Mouse (Mus musculus) myocyte (in vitro differentiated cells): Measurements from ENCODE around the gene Tas1r2. TPM values are rescaled to one million over a fixed set of nuclear protein-coding genes. Genes with fewer than 3 reads are reported as not detected.

ENCODE experiments used
- H3K27me3 ChIP-seq: one replicate; pipeline ENCODE4 v1.6.1; 2011; ENCODE audit not compliant: control insufficient read depth, insufficient read depth, insufficient read length
- H3K36me3 ChIP-seq: one replicate; pipeline ENCODE4 v1.6.1; 2011; ENCODE audit not compliant: control insufficient read depth, insufficient read depth
- H3K4me2 ChIP-seq: one replicate; pipeline ENCODE4 v1.6.1; 2011; ENCODE audit warnings: low read depth, control low read depth
- H3K4me3 ChIP-seq: one replicate; pipeline ENCODE4 v1.5.1; 2011; ENCODE audit warnings: mild to moderate bottlenecking, control low read depth, moderate library complexity
- H3K79me2 ChIP-seq: one replicate; pipeline ENCODE4 v1.6.1; 2011; ENCODE audit not compliant: control insufficient read depth, insufficient read depth
- H3ac ChIP-seq: one replicate; pipeline ENCODE4 v1.6.1; 2011; ENCODE audit not compliant: control insufficient read depth, insufficient read length
- CEBPB ChIP-seq: IDR thresholded peaks from 2 replicates; pipeline ENCODE4 v1.6.1; 2011; ENCODE audit warnings: mild to moderate bottlenecking, moderate library complexity; ENCODE audit not compliant: poor library complexity, insufficient read depth, severe bottlenecking
- E2F4 ChIP-seq: IDR thresholded peaks from one replicate; pipeline ENCODE4 v1.6.1; 2011; ENCODE audit warnings: mild to moderate bottlenecking, control low read depth, moderate library complexity; ENCODE audit not compliant: insufficient read depth
- MAX ChIP-seq: IDR thresholded peaks from one replicate; pipeline ENCODE4 v1.6.1; 2011; ENCODE audit warnings: low read depth, mild to moderate bottlenecking, control low read depth
- MYOD1 ChIP-seq, 3 experiments: IDR thresholded peaks; one replicate each; pipeline ENCODE4 v1.6.1; 2011; ENCODE audit warnings: control low read depth in 2 of 3, low read depth in 2 of 3, mild to moderate bottlenecking in 2 of 3, moderate library complexity in 1 of 3; ENCODE audit not compliant: insufficient read length in 2 of 3, control insufficient read depth in 1 of 3
- MYOG ChIP-seq, 3 experiments: IDR thresholded peaks; one replicate each; pipeline ENCODE4 v1.6.1; 2011; ENCODE audit warnings: control low read depth in 2 of 3, low read depth in 2 of 3, mild to moderate bottlenecking in 2 of 3; ENCODE audit not compliant: insufficient read length in 2 of 3, control insufficient read depth in 1 of 3, insufficient read depth in 1 of 3
- POLR2A ChIP-seq: IDR thresholded peaks from one replicate; pipeline ENCODE4 v1.6.1; 2011; ENCODE audit warnings: low read depth, mild to moderate bottlenecking, control low read depth, moderate library complexity; ENCODE audit not compliant: insufficient read length
- POLR2AphosphoS2 ChIP-seq: IDR thresholded peaks from one replicate; pipeline ENCODE4 v1.6.1; 2011; ENCODE audit warnings: low read depth, control low read depth; ENCODE audit not compliant: insufficient read length
- REST ChIP-seq: IDR thresholded peaks from one replicate; pipeline ENCODE4 v1.6.1; 2011; ENCODE audit warnings: mild to moderate bottlenecking, control low read depth, moderate library complexity; ENCODE audit not compliant: insufficient read depth, insufficient read length
- SRF ChIP-seq: IDR thresholded peaks from one replicate; pipeline ENCODE4 v1.6.1; 2011; ENCODE audit warnings: low read depth; ENCODE audit not compliant: control insufficient read depth, insufficient read length
- TCF12 ChIP-seq: IDR thresholded peaks from one replicate; pipeline ENCODE4 v1.6.1; 2011; ENCODE audit warnings: mild to moderate bottlenecking, control low read depth; ENCODE audit not compliant: poor library complexity, insufficient read depth, severe bottlenecking
- TCF3 ChIP-seq: IDR thresholded peaks from one replicate; pipeline ENCODE4 v1.6.1; 2011; ENCODE audit warnings: low read depth, control low read depth; ENCODE audit not compliant: insufficient read length
- USF1 ChIP-seq: IDR thresholded peaks from one replicate; pipeline ENCODE4 v1.6.1; 2011; ENCODE audit warnings: low read depth, mild to moderate bottlenecking, control low read depth, moderate library complexity
- polyA plus RNA-seq: library from polyadenylated mRNA; unstranded; fragments of >200 nt; fragmentation: generic; extraction: Trizol; gene quantifications from one replicate; pipeline ENCODE4 v1.2.1, GENCODE M21; 2012; ENCODE audit warnings: missing spikeins

The Tas1r2 gene
- polyA plus RNA-seq, 1 experiment = 1.00 TPM

- TF ChIP-seq POLR2AphosphoS2 (no peak), SRF (no peak), USF1 (no peak), MYOD1 (IDR thresholded peaks at IDR 0.05; ENCODE audit: control insufficient read depth in 1 of 3, insufficient read length in 2 of 3, low read depth in 2 of 3) (no peak), REST (no peak), MAX (no peak), MYOG (IDR thresholded peaks at IDR 0.05; ENCODE audit: control insufficient read depth in 1 of 3, insufficient read depth in 1 of 3, insufficient read length in 2 of 3, low read depth in 2 of 3) (no peak), CEBPB (no peak), TCF3 (no peak), E2F4 (no peak), POLR2A (no peak), TCF12 (no peak)
- Histone ChIP-seq H3K4me3 (no peak overlapping the region), H3K4me2 (no peak overlapping the region), H3K79me2 (no peaks in the 10 kb centered on the region), H3K27me3 (no peaks in the 10 kb centered on the region), H3K36me3 (no peaks in the 10 kb centered on the region), H3ac (no peak overlapping the region)
Measured at GRCm38 (mm10) chr4:139683728-139684638, 30.6 kb downstream of the Tas1r2 start.

DNA sequence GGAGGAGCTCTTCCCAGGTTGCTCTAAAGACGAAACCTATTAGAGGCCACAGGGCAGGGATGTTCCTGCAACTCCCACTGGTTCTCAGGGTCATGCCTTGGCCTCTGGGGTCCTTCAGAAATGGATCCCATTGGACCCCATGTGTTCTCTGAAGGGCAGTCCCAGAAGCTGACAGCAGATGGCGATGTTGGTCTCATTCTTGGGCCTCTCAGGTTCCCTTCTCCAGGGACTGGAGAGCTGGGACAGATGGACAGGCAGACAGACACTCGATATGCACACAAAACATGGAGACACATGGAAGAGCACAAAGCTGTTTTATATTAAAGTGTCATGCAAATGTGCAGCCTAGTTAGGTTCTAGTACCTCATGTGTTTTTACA, 31.3 kb downstream of the Tas1r2 start:
- Histone ChIP-seq H3K36me3 (no peaks in the 10 kb centered on the region), H3ac (no peak overlapping the region), H3K79me2 (no peaks in the 10 kb centered on the region), H3K27me3 (no peaks in the 10 kb centered on the region), H3K4me3 (no peak overlapping the region), H3K4me2 (no peak overlapping the region)
- TF ChIP-seq CEBPB (no peak), POLR2AphosphoS2 (no peak), MYOD1 (IDR thresholded peaks at IDR 0.05; ENCODE audit: control insufficient read depth in 1 of 3, insufficient read length in 2 of 3, low read depth in 2 of 3) (no peak), USF1 (no peak), E2F4 (no peak), TCF12 (no peak), POLR2A (no peak), SRF (no peak), MYOG (IDR thresholded peaks at IDR 0.05; ENCODE audit: control insufficient read depth in 1 of 3, insufficient read depth in 1 of 3, insufficient read length in 2 of 3, low read depth in 2 of 3) (no peak), TCF3 (no peak), REST (no peak), MAX (no peak)

DNA sequence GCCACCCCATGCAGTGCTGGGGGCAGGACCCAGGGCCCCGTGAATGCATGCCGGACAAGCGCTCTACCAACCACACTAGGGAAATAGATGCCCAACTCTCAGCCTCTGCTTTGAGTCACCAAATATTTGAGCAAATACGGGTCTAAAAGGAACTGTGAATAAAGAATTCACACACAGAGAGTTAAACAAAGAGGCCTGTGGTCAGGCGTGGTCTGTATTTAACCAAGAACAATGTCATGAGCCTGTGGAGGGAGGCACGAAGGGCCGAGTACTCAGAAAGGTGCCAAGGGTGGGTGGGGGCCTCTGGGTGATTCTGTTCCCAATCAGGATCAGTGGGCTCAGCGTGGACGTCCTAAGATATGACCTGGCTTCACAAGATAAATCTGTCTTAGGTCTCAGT, 34.7 kb downstream of the Tas1r2 start:
- Histone ChIP-seq H3K4me3 (no peak overlapping the region), H3K36me3 (no peaks in the 10 kb centered on the region), H3K79me2 (no peaks in the 10 kb centered on the region), H3K27me3 (no peaks in the 10 kb centered on the region), H3ac (no peak overlapping the region), H3K4me2 (no peak overlapping the region)
- TF ChIP-seq POLR2A (no peak), TCF12 (no peak), MYOG (IDR thresholded peaks at IDR 0.05; ENCODE audit: control insufficient read depth in 1 of 3, insufficient read depth in 1 of 3, insufficient read length in 2 of 3, low read depth in 2 of 3) (no peak), TCF3 (no peak), MYOD1 (IDR thresholded peaks at IDR 0.05; ENCODE audit: control insufficient read depth in 1 of 3, insufficient read length in 2 of 3, low read depth in 2 of 3) (no peak), USF1 (no peak), POLR2AphosphoS2 (no peak), E2F4 (no peak), REST (no peak), CEBPB (no peak), MAX (no peak)

GRCm38 (mm10) chr4:139689627-139690269, 36.4 kb downstream of the Tas1r2 start:
- H3K4me3 ChIP-seq = no peak overlapping the region
- no peak overlapping the region for H3ac ChIP-seq
- peak overlapping the region; percentile 51 for H3K4me2 ChIP-seq
- TF ChIP-seq MYOD1 (IDR thresholded peaks at IDR 0.05; ENCODE audit: control insufficient read depth in 1 of 3, insufficient read length in 2 of 3, low read depth in 2 of 3) (peak in 2 of 3 experiments; percentile 90 to 92), USF1 (no peak), E2F4 (no peak), CEBPB (no peak), REST (no peak), TCF12 (no peak), SRF (no peak), MYOG (IDR thresholded peaks at IDR 0.05; ENCODE audit: control insufficient read depth in 1 of 3, insufficient read depth in 1 of 3, insufficient read length in 2 of 3, low read depth in 2 of 3) (peak in 2 of 3 experiments; percentile 7 to 61), TCF3 (no peak)
- H3K36me3 ChIP-seq = no peaks in the 10 kb centered on the region
- no peaks in the 10 kb centered on the region for H3K79me2 ChIP-seq
- H3K27me3 ChIP-seq = no peaks in the 10 kb centered on the region
